Mouse (Mus musculus): ENCODE measurements around the gene Oprm1. TPM values are rescaled to one million over a fixed set of nuclear protein-coding genes. Genes with fewer than 3 reads are reported as not detected.

The Oprm1 gene
- total and polyA plus RNA-seq, 3 experiments: 0.05 TPM; not detected in 2

- no peak overlapping the region for H3K4me3 ChIP-seq (ENCODE audit: low read depth, low read length)
- ATAC-seq (ENCODE audit: extremely low read depth, insufficient number of reproducible peaks, low FRiP score, poor library complexity, severe bottlenecking) (no peak), DNase-seq (ENCODE audit: low spot score) (no peak)
- TF ChIP-seq GATA2 (IDR thresholded peaks at IDR 0.05; ENCODE audit: borderline replicate concordance, low read depth, low read length) (no peak), GATA1 (IDR thresholded peaks at IDR 0.05; ENCODE audit: borderline replicate concordance, low read length) (no peak), TAL1 (conservative IDR thresholded peaks at IDR 0.05; ENCODE audit: low read depth, low read length) (no peak)
- no peaks in the 10 kb centered on the region for H3K36me3 ChIP-seq (replicated peaks)
- no peaks in the 10 kb centered on the region for H3K4me1 ChIP-seq (ENCODE audit: insufficient read depth, low read depth, low read length)
- H3K27me3 ChIP-seq (ENCODE audit: insufficient read depth, low read length): no peaks in the 10 kb centered on the region
- no peaks in the 10 kb centered on the region for H3K9me3 ChIP-seq (replicated peaks)
Observed at GRCm38 (mm10) chr10:7047919-7048291, 289.6 kb downstream of the Oprm1 start.

- no peak for DNase-seq (ENCODE audit: low spot score)
- TF ChIP-seq GATA1 (IDR thresholded peaks at IDR 0.05; ENCODE audit: borderline replicate concordance, low read length) (no peak), TAL1 (conservative IDR thresholded peaks at IDR 0.05; ENCODE audit: low read depth, low read length) (no peak), GATA2 (IDR thresholded peaks at IDR 0.05; ENCODE audit: borderline replicate concordance, low read depth, low read length) (no peak), POLR2AphosphoS5 (IDR thresholded peaks at IDR 0.05; ENCODE audit: insufficient replicate concordance, low read depth, low read length) (no peak), CTCF (IDR thresholded peaks at IDR 0.05; ENCODE audit: low read depth, low read length) (no peak)
- H3K27me3 ChIP-seq (ENCODE audit: insufficient read depth, low read length): no peaks in the 10 kb centered on the region
- no peaks in the 10 kb centered on the region for H3K4me1 ChIP-seq (ENCODE audit: insufficient read depth, low read depth, low read length)
- no peak overlapping the region for H3K4me3 ChIP-seq (ENCODE audit: low read depth, low read length)
- no peaks in the 10 kb centered on the region for H3K9me3 ChIP-seq (replicated peaks)
- no peak for ATAC-seq (ENCODE audit: extremely low read depth, insufficient number of reproducible peaks, low FRiP score, poor library complexity, severe bottlenecking)
- no peaks in the 10 kb centered on the region for H3K36me3 ChIP-seq (replicated peaks)
Observed at GRCm38 (mm10) chr10:7049901-7050300, 291.6 kb downstream of the Oprm1 start.

- no peaks in the 10 kb centered on the region for H3K9me3 ChIP-seq (replicated peaks)
- ATAC-seq (ENCODE audit: extremely low read depth, insufficient number of reproducible peaks, low FRiP score, poor library complexity, severe bottlenecking) (no peak), DNase-seq (ENCODE audit: low spot score) (no peak)
- H3K4me3 ChIP-seq (ENCODE audit: low read depth, low read length): no peak within 1 kb of the TSS
- no peaks in the 10 kb centered on the region for H3K4me1 ChIP-seq (ENCODE audit: insufficient read depth, low read depth, low read length)
- H3K36me3 ChIP-seq (replicated peaks): no peaks in the 10 kb centered on the region
- TF ChIP-seq GATA1 (IDR thresholded peaks at IDR 0.05; ENCODE audit: borderline replicate concordance, low read length): no peak
- TF ChIP-seq CTCF (IDR thresholded peaks at IDR 0.05; ENCODE audit: low read depth, low read length): no peak
- TF ChIP-seq TAL1 (conservative IDR thresholded peaks at IDR 0.05; ENCODE audit: low read depth, low read length): no peak
- TF ChIP-seq POLR2AphosphoS5 (IDR thresholded peaks at IDR 0.05; ENCODE audit: insufficient replicate concordance, low read depth, low read length): no peak
- H3K27me3 ChIP-seq (ENCODE audit: insufficient read depth, low read length): no peaks in the 10 kb centered on the region
Observed at GRCm38 (mm10) chr10:7052315-7053017, 294.2 kb downstream of the Oprm1 start, which contains the start of gene Ipcef1. TSS of gene Ipcef1 (minus strand) at chr10:7052478.

GRCm38 (mm10) chr10:7054560-7055205, 296.4 kb downstream of the Oprm1 start:
- no peak for DNase-seq (ENCODE audit: low spot score)
- H3K4me3 ChIP-seq (ENCODE audit: low read depth, low read length): no peak overlapping the region
- H3K36me3 ChIP-seq (replicated peaks): no peaks in the 10 kb centered on the region
- no peaks in the 10 kb centered on the region for H3K9me3 ChIP-seq (replicated peaks)
- TF ChIP-seq POLR2AphosphoS5 (IDR thresholded peaks at IDR 0.05; ENCODE audit: insufficient replicate concordance, low read depth, low read length) (no peak), CTCF (IDR thresholded peaks at IDR 0.05; ENCODE audit: low read depth, low read length) (no peak), GATA1 (IDR thresholded peaks at IDR 0.05; ENCODE audit: borderline replicate concordance, low read length) (no peak)
- H3K27me3 ChIP-seq (ENCODE audit: insufficient read depth, low read length): no peaks in the 10 kb centered on the region
- ATAC-seq (ENCODE audit: extremely low read depth, insufficient number of reproducible peaks, low FRiP score, poor library complexity, severe bottlenecking): no peak
- no peaks in the 10 kb centered on the region for H3K4me1 ChIP-seq (ENCODE audit: insufficient read depth, low read depth, low read length)

- H3K4me1 ChIP-seq (ENCODE audit: insufficient read depth, low read depth, low read length): no peaks in the 10 kb centered on the region
Observed at GRCm38 (mm10) chr10:7057546-7057945, 299.2 kb downstream of the Oprm1 start.

GRCm38 (mm10) chr10:7060326-7060725, 302.0 kb downstream of the Oprm1 start:
- no peak for TF ChIP-seq GATA1 (IDR thresholded peaks at IDR 0.05; ENCODE audit: borderline replicate concordance, low read length)
- no peak for TF ChIP-seq GATA2 (IDR thresholded peaks at IDR 0.05; ENCODE audit: borderline replicate concordance, low read depth, low read length)
- no peak for TF ChIP-seq POLR2AphosphoS5 (IDR thresholded peaks at IDR 0.05; ENCODE audit: insufficient replicate concordance, low read depth, low read length)
- no peak for TF ChIP-seq CTCF (IDR thresholded peaks at IDR 0.05; ENCODE audit: low read depth, low read length)
- Histone ChIP-seq H3K4me1 (ENCODE audit: insufficient read depth, low read depth, low read length) (no peaks in the 10 kb centered on the region), H3K4me3 (ENCODE audit: low read depth, low read length) (no peak overlapping the region), H3K9me3 (replicated peaks) (no peaks in the 10 kb centered on the region), H3K36me3 (replicated peaks) (no peaks in the 10 kb centered on the region), H3K27me3 (ENCODE audit: insufficient read depth, low read length) (no peaks in the 10 kb centered on the region)
- ATAC-seq (ENCODE audit: extremely low read depth, insufficient number of reproducible peaks, low FRiP score, poor library complexity, severe bottlenecking) (no peak), DNase-seq (ENCODE audit: low spot score) (no peak)

More at GRCm38 (mm10) chr10:7057546-7057945, 299.2 kb downstream of the Oprm1 start:
- TF ChIP-seq POLR2AphosphoS5 (IDR thresholded peaks at IDR 0.05; ENCODE audit: insufficient replicate concordance, low read depth, low read length): no peak
- TF ChIP-seq CTCF (IDR thresholded peaks at IDR 0.05; ENCODE audit: low read depth, low read length): no peak
- ATAC-seq (ENCODE audit: extremely low read depth, insufficient number of reproducible peaks, low FRiP score, poor library complexity, severe bottlenecking) (no peak), DNase-seq (ENCODE audit: low spot score) (no peak)
- Histone ChIP-seq H3K27me3 (ENCODE audit: insufficient read depth, low read length) (no peaks in the 10 kb centered on the region), H3K4me3 (ENCODE audit: low read depth, low read length) (no peak overlapping the region), H3K36me3 (replicated peaks) (no peaks in the 10 kb centered on the region), H3K9me3 (replicated peaks) (no peaks in the 10 kb centered on the region)

Measured in G1E (cell line).